Mouse (Mus musculus) CD4-positive naive resting alpha-beta T cell, adult 76 days (primary cell): ENCODE data around the gene Ugcg. TPM values are rescaled to one million over a fixed set of nuclear protein-coding genes. Genes with fewer than 3 reads are reported as not detected.

Experiments used
- total RNA-seq: library from RNA; stranded (reverse); gene quantifications from one replicate; pipeline ENCODE4 v1.2.4, GENCODE M21; 2023

The Ugcg gene
- total RNA-seq = 386 TPM

GRCm38 (mm10) chr4:59188802-59189545 lies at the start of gene Ugcg:
Ugcg (plus strand) TSS chr4:59189257.

Other genes with a start within 250 kb of the Ugcg start
- gene Zkscan16, start 245.6 kb upstream of the Ugcg start, total RNA-seq = not detected
- 1.4 TPM for gene Ptgr1, start 202.1 kb upstream of the Ugcg start, total RNA-seq
- 8.5 TPM for gene Dnajc25, start 194.2 kb upstream of the Ugcg start, total RNA-seq
- gene Gm20503, start 186.0 kb upstream of the Ugcg start, total RNA-seq = not detected
- 34.7 TPM for gene Gng10, start 154.2 kb upstream of the Ugcg start, total RNA-seq
- gene AI481877, start 50.3 kb upstream of the Ugcg start, total RNA-seq = not detected
- 7.6 TPM for gene Susd1, start 249.4 kb downstream of the Ugcg start, total RNA-seq